In the genomic region with DNA sequence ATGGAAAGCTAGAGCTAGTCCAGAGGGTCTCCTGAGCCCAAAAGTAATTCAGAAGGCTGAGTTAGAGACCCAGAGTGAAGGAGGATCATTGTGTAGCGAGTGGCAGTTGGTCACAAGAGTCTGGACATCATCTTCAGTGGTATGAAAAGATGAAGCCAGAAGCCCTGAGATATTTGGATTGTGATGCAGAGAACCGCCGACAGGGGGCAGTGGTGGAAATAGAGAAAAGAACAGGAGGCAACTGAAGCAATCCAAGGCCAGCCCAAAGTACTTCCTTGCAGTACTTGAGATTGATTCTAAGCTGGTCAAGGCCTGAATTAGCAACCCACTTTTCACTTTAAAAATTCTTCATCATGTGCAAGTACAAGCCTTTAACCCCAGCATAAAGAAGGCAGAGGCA, we compare ENCODE assay signal across 9 mouse cellular contexts.
DNase-seq lines count a peak whose midpoint lies in the region; ATAC-seq lines count a peak whose summit lies in the region.
"Had no signal": no experiment of that assay in that cellular context is flagged by ENCODE, and none has a peak within 500 bp of the region (broad histone marks: within the 10 kb centered on the region; RNA-seq: fewer than 3 reads in every experiment).

No protein-coding gene starts in this region.

- H3K36me3 ChIP-seq in midbrain, embryonic 14.5 days (ENCODE audit: control insufficient read depth, insufficient read depth, low read length): no peaks in the 10 kb centered on the region
- no peaks in the 10 kb centered on the region for H3K36me3 ChIP-seq in midbrain, embryonic 16.5 days (ENCODE audit: control insufficient read depth, insufficient read depth, low read length)
- no peaks in the 10 kb centered on the region for H3K36me3 ChIP-seq in limb, embryonic 11.5 days (ENCODE audit: control insufficient read depth, insufficient read depth, low read length)

- no peaks in the 10 kb centered on the region for H3K9me3 ChIP-seq in midbrain, embryonic 14.5 days (ENCODE audit: control insufficient read depth, low read length)
- no peaks in the 10 kb centered on the region for H3K9me3 ChIP-seq in midbrain, embryonic 16.5 days (replicated peaks; ENCODE audit: control insufficient read depth, low read length, poor library complexity, severe bottlenecking)
- no peaks in the 10 kb centered on the region for H3K9me3 ChIP-seq in limb, embryonic 11.5 days (ENCODE audit: control insufficient read depth, low read length)

- no peak overlapping the region for H3K4me3 ChIP-seq in midbrain, embryonic 14.5 days (replicated peaks; ENCODE audit: low read depth, low read length)
- H3K4me3 ChIP-seq in midbrain, embryonic 16.5 days (ENCODE audit: low read depth, low read length): no peak overlapping the region
- no peak overlapping the region for H3K4me3 ChIP-seq in limb, embryonic 11.5 days (ENCODE audit: low read depth, low read length)
- H3K4me3 ChIP-seq: erythroblast, embryonic 14.5 days had no signal

- DNase-seq in adrenal gland, postnatal 10 days: peak; percentile 18
- DNase-seq in adrenal gland, postnatal 4 days (ENCODE audit: low spot score in 2 of 2): no peak
- DNase-seq in midbrain, embryonic 14.5 days: peak; percentile 52
- peak; percentile 52 for DNase-seq in cerebellum, adult 8-10 months
- DNase-seq in heart, postnatal 36 days: peak; percentile 22 to 59
- peak; percentile 72 for DNase-seq in limb, embryonic 11.5 days (ENCODE audit: low spot score)
- DNase-seq in T-cell, adult 2 months (ENCODE audit: low spot score): no peak

- H3K27ac ChIP-seq in midbrain, embryonic 14.5 days (replicated peaks; ENCODE audit: low read depth, low read length): no peak overlapping the region
- H3K27ac ChIP-seq in midbrain, embryonic 16.5 days (ENCODE audit: low read length): no peak overlapping the region
- H3K27ac ChIP-seq in limb, embryonic 11.5 days (replicated peaks; ENCODE audit: low read depth, low read length): no peak overlapping the region

- no peak overlapping the region for H3K4me2 ChIP-seq in midbrain, embryonic 14.5 days (ENCODE audit: low read length)
- no peak overlapping the region for H3K4me2 ChIP-seq in midbrain, embryonic 16.5 days (ENCODE audit: low read length)
- no peak overlapping the region for H3K4me2 ChIP-seq in limb, embryonic 11.5 days (ENCODE audit: low read depth, severe bottlenecking)

- WGBS in midbrain, embryonic 14.5 days: 17% methylated on average over 3 of the region's 3 CpGs
- 21% methylated on average over 3 of the region's 3 CpGs for WGBS in midbrain, embryonic 16.5 days
- 12% methylated on average over 3 of the region's 3 CpGs for WGBS in limb, embryonic 11.5 days

- no peaks in the 10 kb centered on the region for H3K4me1 ChIP-seq in midbrain, embryonic 14.5 days (ENCODE audit: control insufficient read depth, insufficient read depth, low read length)
- H3K4me1 ChIP-seq in midbrain, embryonic 16.5 days (ENCODE audit: control insufficient read depth, insufficient read depth, low read length): no peaks in the 10 kb centered on the region
- H3K4me1 ChIP-seq in limb, embryonic 11.5 days (ENCODE audit: control insufficient read depth, insufficient read depth, low read length): no peaks in the 10 kb centered on the region

- no peaks in the 10 kb centered on the region for H3K27me3 ChIP-seq in midbrain, embryonic 14.5 days (ENCODE audit: control insufficient read depth, insufficient read depth, low read length)
- no peaks in the 10 kb centered on the region for H3K27me3 ChIP-seq in midbrain, embryonic 16.5 days (ENCODE audit: control insufficient read depth, insufficient read depth, low read depth, low read length)
- no peaks in the 10 kb centered on the region for H3K27me3 ChIP-seq in limb, embryonic 11.5 days (ENCODE audit: control insufficient read depth, insufficient read depth, low read length)

- no peak for ATAC-seq in midbrain, embryonic 14.5 days (ENCODE audit: low FRiP score, low TSS enrichment)
- no peak for ATAC-seq in midbrain, embryonic 16.5 days
- ATAC-seq in limb, embryonic 11.5 days (ENCODE audit: insufficient number of reproducible peaks, low FRiP score, low TSS enrichment, low read depth): no peak

- intact Hi-C loops in heart, postnatal 36 days (cut with DNase I): no loop called here

- H3K9ac ChIP-seq in midbrain, embryonic 14.5 days (replicated peaks; ENCODE audit: low read length): no peak overlapping the region
- no peak overlapping the region for H3K9ac ChIP-seq in midbrain, embryonic 16.5 days (ENCODE audit: low read depth, low read length)
- H3K9ac ChIP-seq in limb, embryonic 11.5 days (ENCODE audit: low read length): no peak overlapping the region

Comparison
In these comparisons a context has a peak if more than half of its experiments do, and no peak if none do; other contexts are left out.
1. DNase-seq: peak in adrenal gland, postnatal 10 days (single experiment), midbrain, embryonic 14.5 days (single experiment), cerebellum, adult 8-10 months (single experiment), heart, postnatal 36 days (2 of 2) and limb, embryonic 11.5 days (single experiment); none in adrenal gland, postnatal 4 days (0 of 2) and T-cell, adult 2 months (single experiment).